Mouse (Mus musculus): ENCODE data around the gene Gm16223. TPM values are rescaled to one million over a fixed set of nuclear protein-coding genes. Genes with fewer than 3 reads are reported as not detected.

Gm16223 gene
- polyA plus RNA-seq, 1 experiment from 2014 or later, result not detected

- H3K27me3 ChIP-seq, result no peaks in the 10 kb centered on the region
- no peak overlapping the region for H3K4me2 ChIP-seq
- H3K4me3 ChIP-seq (replicated peaks), result no peak overlapping the region
- WGBS, result 69% methylated on average over 2 of the region's 2 CpGs
- no peak for ATAC-seq (replicated peaks; ENCODE audit: low FRiP score)
- H3K36me3 ChIP-seq, result no peaks in the 10 kb centered on the region
- no peaks in the 10 kb centered on the region for H3K4me1 ChIP-seq
- no peaks in the 10 kb centered on the region for H3K9me3 ChIP-seq (replicated peaks)
- no peak overlapping the region for H3K9ac ChIP-seq
- H3K27ac ChIP-seq, result no peak overlapping the region
Measured at GRCm38 (mm10) chr5:42164731-42165130, 97.0 kb downstream of the Gm16223 start.

GRCm38 (mm10) chr5:42166311-42166710 is 98.6 kb downstream of the Gm16223 start:
- Histone ChIP-seq H3K27ac (no peak overlapping the region), H3K27me3 (no peaks in the 10 kb centered on the region), H3K36me3 (no peaks in the 10 kb centered on the region), H3K4me3 (replicated peaks) (no peak overlapping the region), H3K9me3 (replicated peaks) (no peaks in the 10 kb centered on the region), H3K4me1 (no peaks in the 10 kb centered on the region), H3K9ac (no peak overlapping the region), H3K4me2 (no peak overlapping the region)
- ATAC-seq (replicated peaks; ENCODE audit: low FRiP score), result no peak
- WGBS, result 48% methylated on average over 1 of the region's 1 CpGs

DNA sequence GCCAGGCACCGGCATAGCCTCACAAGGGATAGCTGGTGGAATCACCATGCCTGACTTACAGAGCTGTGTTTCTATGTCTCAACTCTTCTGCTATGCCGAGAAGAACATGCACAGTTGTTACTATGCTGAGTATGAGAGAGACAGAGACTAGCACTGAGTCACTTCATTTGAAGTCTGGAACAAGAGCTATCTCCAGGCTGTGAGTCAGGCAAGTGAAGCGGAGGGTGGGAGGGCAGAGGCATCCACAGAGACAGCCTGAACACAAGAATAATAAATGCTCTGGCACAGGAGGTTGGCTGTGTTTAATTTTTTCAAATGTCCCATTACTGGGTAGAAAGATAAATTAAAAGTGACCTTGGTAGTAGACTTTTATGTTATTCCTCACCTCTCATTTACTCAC is 100.3 kb downstream of the Gm16223 start:
- H3K27me3 ChIP-seq, result no peaks in the 10 kb centered on the region
- H3K27ac ChIP-seq, result no peak overlapping the region
- no peaks in the 10 kb centered on the region for H3K36me3 ChIP-seq
- no peaks in the 10 kb centered on the region for H3K4me1 ChIP-seq
- no peaks in the 10 kb centered on the region for H3K9me3 ChIP-seq (replicated peaks)
- no peak overlapping the region for H3K4me3 ChIP-seq (replicated peaks)
- no peak for ATAC-seq (replicated peaks; ENCODE audit: low FRiP score)
- H3K9ac ChIP-seq, result no peak overlapping the region
- WGBS, result 81% methylated on average over 3 of the region's 3 CpGs
- H3K4me2 ChIP-seq, result no peak overlapping the region

- H3K4me1 ChIP-seq, result no peaks in the 10 kb centered on the region
- H3K4me2 ChIP-seq, result no peak overlapping the region
- H3K9me3 ChIP-seq (replicated peaks), result no peaks in the 10 kb centered on the region
- ATAC-seq (replicated peaks; ENCODE audit: low FRiP score), result no peak
- 67% methylated on average over 5 of the region's 5 CpGs for WGBS
- no peak overlapping the region for H3K9ac ChIP-seq
- H3K27me3 ChIP-seq, result no peaks in the 10 kb centered on the region
- H3K4me3 ChIP-seq (replicated peaks), result no peak overlapping the region
- H3K36me3 ChIP-seq, result no peaks in the 10 kb centered on the region
- H3K27ac ChIP-seq, result no peak overlapping the region
Measured at GRCm38 (mm10) chr5:42168785-42169184, 101.0 kb downstream of the Gm16223 start.

GRCm38 (mm10) chr5:42174109-42174508 is 106.3 kb downstream of the Gm16223 start:
- no peaks in the 10 kb centered on the region for H3K27me3 ChIP-seq
- WGBS, result 79% methylated on average over 2 of the region's 2 CpGs
- H3K27ac ChIP-seq, result no peak overlapping the region
- no peaks in the 10 kb centered on the region for H3K4me1 ChIP-seq
- no peaks in the 10 kb centered on the region for H3K9me3 ChIP-seq (replicated peaks)
- no peaks in the 10 kb centered on the region for H3K36me3 ChIP-seq
- no peak overlapping the region for H3K4me3 ChIP-seq (replicated peaks)
- H3K4me2 ChIP-seq, result no peak overlapping the region
- no peak for ATAC-seq (replicated peaks; ENCODE audit: low FRiP score)
- H3K9ac ChIP-seq, result no peak overlapping the region

DNA sequence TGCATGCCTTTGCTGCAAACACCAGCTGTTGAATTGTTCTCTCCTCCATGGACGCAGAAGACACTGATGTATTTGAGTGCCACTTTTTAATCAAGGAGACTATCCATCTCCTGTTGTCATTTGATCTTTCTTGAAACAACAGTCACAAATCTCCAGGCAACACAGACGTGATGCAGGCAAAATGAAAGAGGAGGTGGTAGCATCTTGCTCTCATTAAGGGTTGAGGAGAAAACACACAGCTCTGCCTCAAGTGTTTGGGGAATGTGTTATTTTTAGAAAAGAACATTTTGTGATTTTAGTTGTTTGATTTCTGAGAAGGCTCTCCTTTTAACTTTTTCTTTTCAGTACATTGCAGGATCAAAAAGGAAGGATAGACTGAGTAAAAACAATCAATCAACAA is 107.7 kb downstream of the Gm16223 start:
- H3K9me3 ChIP-seq (replicated peaks), result no peaks in the 10 kb centered on the region
- 34% methylated on average over 2 of the region's 2 CpGs for WGBS
- no peak overlapping the region for H3K27ac ChIP-seq
- no peak for ATAC-seq (replicated peaks; ENCODE audit: low FRiP score)
- H3K4me1 ChIP-seq, result no peaks in the 10 kb centered on the region
- no peak overlapping the region for H3K4me2 ChIP-seq
- H3K27me3 ChIP-seq, result no peaks in the 10 kb centered on the region
- no peaks in the 10 kb centered on the region for H3K36me3 ChIP-seq
- H3K4me3 ChIP-seq (replicated peaks), result no peak overlapping the region
- no peak overlapping the region for H3K9ac ChIP-seq

DNA sequence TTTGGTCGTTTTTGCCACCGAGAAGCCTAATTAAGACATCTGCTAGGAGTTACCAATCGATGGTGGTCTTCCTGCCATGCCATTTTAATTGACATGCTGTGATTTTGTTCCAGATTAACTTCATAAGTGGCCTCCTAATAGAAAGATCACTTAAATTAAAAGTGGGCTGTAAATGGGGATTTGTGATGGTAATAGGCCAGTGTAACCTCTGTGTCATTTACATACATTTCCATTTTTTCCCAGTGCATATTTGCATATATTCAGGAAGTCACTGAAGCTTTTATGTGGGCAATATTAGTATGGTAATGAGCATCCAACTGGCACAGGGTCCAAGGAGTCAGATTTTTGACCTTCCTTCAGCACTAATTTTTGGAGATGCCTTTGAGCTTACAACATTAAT is 130.7 kb downstream of the Gm16223 start:
- Histone ChIP-seq H3K4me2 (no peak overlapping the region), H3K4me3 (replicated peaks) (no peak overlapping the region), H3K4me1 (no peaks in the 10 kb centered on the region), H3K36me3 (no peaks in the 10 kb centered on the region), H3K9me3 (replicated peaks) (no peaks in the 10 kb centered on the region), H3K27me3 (no peaks in the 10 kb centered on the region), H3K9ac (no peak overlapping the region), H3K27ac (no peak overlapping the region)
- WGBS, result 79% methylated on average over 3 of the region's 3 CpGs
- ATAC-seq (replicated peaks; ENCODE audit: low FRiP score), result no peak

- Histone ChIP-seq H3K4me1 (no peaks in the 10 kb centered on the region), H3K27me3 (no peaks in the 10 kb centered on the region), H3K4me3 (replicated peaks) (no peak overlapping the region), H3K36me3 (no peaks in the 10 kb centered on the region), H3K9me3 (replicated peaks) (no peaks in the 10 kb centered on the region), H3K4me2 (no peak overlapping the region), H3K27ac (no peak overlapping the region), H3K9ac (no peak overlapping the region)
- no peak for ATAC-seq (replicated peaks; ENCODE audit: low FRiP score)
- 93% methylated on average over 3 of the region's 3 CpGs for whole genome bisulfite sequencing
Measured at GRCm38 (mm10) chr5:42207456-42208122, 139.8 kb downstream of the Gm16223 start.

GRCm38 (mm10) chr5:42211554-42212338 is 144.0 kb downstream of the Gm16223 start:
- no peaks in the 10 kb centered on the region for H3K27me3 ChIP-seq
- H3K4me1 ChIP-seq, result no peaks in the 10 kb centered on the region
- no peak overlapping the region for H3K27ac ChIP-seq
- whole genome bisulfite sequencing, result 74% methylated on average over 4 of the region's 4 CpGs
- H3K9me3 ChIP-seq (replicated peaks), result no peaks in the 10 kb centered on the region
- no peak for ATAC-seq (replicated peaks; ENCODE audit: low FRiP score)
- H3K9ac ChIP-seq, result no peak overlapping the region
- H3K36me3 ChIP-seq, result no peaks in the 10 kb centered on the region
- H3K4me2 ChIP-seq, result no peak overlapping the region
- no peak overlapping the region for H3K4me3 ChIP-seq (replicated peaks)

DNA sequence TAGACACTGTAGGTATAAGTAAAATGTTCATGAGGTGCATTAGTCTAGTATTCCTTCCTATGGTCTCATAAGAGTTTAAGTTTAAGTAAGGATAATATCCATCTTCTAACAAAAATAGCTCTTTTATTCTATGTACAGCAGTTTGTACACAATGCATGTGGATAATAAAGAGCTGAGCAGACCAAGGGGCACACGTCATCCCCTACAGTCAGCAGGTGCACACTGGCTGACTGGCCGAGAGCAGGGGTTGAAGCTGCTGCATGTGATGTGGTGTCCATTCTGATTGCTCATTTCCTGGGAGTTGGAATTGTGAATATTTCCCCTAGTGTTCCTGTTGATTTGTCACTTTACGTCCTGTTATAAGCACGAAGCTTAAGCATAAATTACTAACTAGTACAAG is 144.6 kb downstream of the Gm16223 start:
- no peak overlapping the region for H3K4me2 ChIP-seq
- no peaks in the 10 kb centered on the region for H3K9me3 ChIP-seq (replicated peaks)
- H3K27me3 ChIP-seq, result no peaks in the 10 kb centered on the region
- no peaks in the 10 kb centered on the region for H3K4me1 ChIP-seq
- WGBS, result 86% methylated on average over 4 of the region's 4 CpGs
- no peak for ATAC-seq (replicated peaks; ENCODE audit: low FRiP score)
- H3K9ac ChIP-seq, result no peak overlapping the region
- H3K27ac ChIP-seq, result no peak overlapping the region
- no peaks in the 10 kb centered on the region for H3K36me3 ChIP-seq
- no peak overlapping the region for H3K4me3 ChIP-seq (replicated peaks)

DNA sequence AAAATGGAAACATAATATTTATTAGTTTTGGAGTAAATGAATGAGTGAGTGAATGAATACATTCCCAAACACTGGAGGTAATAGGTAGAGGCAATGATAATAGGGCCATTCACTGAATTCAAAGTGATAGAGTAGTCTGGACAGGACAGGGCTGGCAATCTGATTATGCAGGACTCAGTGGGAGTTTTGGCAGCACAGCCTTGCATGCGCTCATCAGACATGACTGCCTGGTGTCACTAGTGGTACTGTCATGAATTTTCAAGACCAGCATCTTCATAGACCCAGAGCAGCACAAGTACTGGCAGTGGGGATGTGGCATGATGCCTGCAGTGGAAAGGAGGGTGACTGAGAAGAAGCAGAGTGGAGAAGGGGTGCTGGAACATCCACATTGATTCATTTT is 157.1 kb downstream of the Gm16223 start:
- no peak for ATAC-seq (replicated peaks; ENCODE audit: low FRiP score)
- 74% methylated on average over 1 of the region's 1 CpGs for WGBS

GRCm38 (mm10) chr5:42228631-42229030 is 160.9 kb downstream of the Gm16223 start:
- Histone ChIP-seq H3K27ac (no peak overlapping the region), H3K9me3 (replicated peaks) (no peaks in the 10 kb centered on the region), H3K4me2 (no peak overlapping the region), H3K4me1 (no peaks in the 10 kb centered on the region), H3K4me3 (replicated peaks) (no peak overlapping the region), H3K27me3 (no peaks in the 10 kb centered on the region), H3K36me3 (no peaks in the 10 kb centered on the region), H3K9ac (no peak overlapping the region)
- no peak for ATAC-seq (replicated peaks; ENCODE audit: low FRiP score)
- WGBS, result 55% methylated on average over 2 of the region's 2 CpGs

More for the DNA sequence above, 157.1 kb downstream of the Gm16223 start:
- H3K4me3 ChIP-seq (replicated peaks), result no peak overlapping the region
- H3K4me1 ChIP-seq, result no peaks in the 10 kb centered on the region
- H3K36me3 ChIP-seq, result no peaks in the 10 kb centered on the region
- no peak overlapping the region for H3K4me2 ChIP-seq
- H3K9me3 ChIP-seq (replicated peaks), result no peaks in the 10 kb centered on the region
- no peak overlapping the region for H3K9ac ChIP-seq
- H3K27me3 ChIP-seq, result no peaks in the 10 kb centered on the region
- H3K27ac ChIP-seq, result no peak overlapping the region

Measured in kidney, embryonic 15.5 days (tissue).